Mouse (Mus musculus) E14TG2a.4 (cell line): Measurements from ENCODE around the gene Mypn.
A peak's percentile ranks its signal among the peaks of the same experiment; 100 is the strongest.

Source experiments
- H3K27me3 ChIP-seq: 2 replicates; pipeline ENCODE4 v1.6.1; 2014; ENCODE audit warnings: low read length, control low read depth; ENCODE audit not compliant: insufficient read depth
- H3K36me3 ChIP-seq: 2 replicates; pipeline ENCODE4 v1.6.1; 2014; ENCODE audit warnings: low read length, control low read depth; ENCODE audit not compliant: insufficient read depth
- H3K4me1 ChIP-seq: replicated peaks from 2 replicates; pipeline ENCODE4 v1.6.1; 2014; ENCODE audit warnings: low read depth, low read length, control low read depth
- H3K4me3 ChIP-seq: replicated peaks from 2 replicates; pipeline ENCODE4 v1.5.1; 2014; ENCODE audit warnings: mild to moderate bottlenecking, low read length
- H3K9me3 ChIP-seq: 2 replicates; pipeline ENCODE4 v1.6.1; 2014; ENCODE audit warnings: low read length, control low read depth
- CTCF ChIP-seq: conservative IDR thresholded peaks from 2 replicates; pipeline ENCODE4 v1.5.1; 2014; ENCODE audit warnings: low read length
- NANOG ChIP-seq: IDR thresholded peaks from 2 replicates; pipeline ENCODE4 v1.6.1; 2014; ENCODE audit warnings: borderline replicate concordance, low read length, mixed read lengths
- POU5F1 ChIP-seq: IDR thresholded peaks from 2 replicates; pipeline ENCODE4 v1.6.1; 2014; ENCODE audit warnings: low read length, borderline replicate concordance

Mypn gene

DNA sequence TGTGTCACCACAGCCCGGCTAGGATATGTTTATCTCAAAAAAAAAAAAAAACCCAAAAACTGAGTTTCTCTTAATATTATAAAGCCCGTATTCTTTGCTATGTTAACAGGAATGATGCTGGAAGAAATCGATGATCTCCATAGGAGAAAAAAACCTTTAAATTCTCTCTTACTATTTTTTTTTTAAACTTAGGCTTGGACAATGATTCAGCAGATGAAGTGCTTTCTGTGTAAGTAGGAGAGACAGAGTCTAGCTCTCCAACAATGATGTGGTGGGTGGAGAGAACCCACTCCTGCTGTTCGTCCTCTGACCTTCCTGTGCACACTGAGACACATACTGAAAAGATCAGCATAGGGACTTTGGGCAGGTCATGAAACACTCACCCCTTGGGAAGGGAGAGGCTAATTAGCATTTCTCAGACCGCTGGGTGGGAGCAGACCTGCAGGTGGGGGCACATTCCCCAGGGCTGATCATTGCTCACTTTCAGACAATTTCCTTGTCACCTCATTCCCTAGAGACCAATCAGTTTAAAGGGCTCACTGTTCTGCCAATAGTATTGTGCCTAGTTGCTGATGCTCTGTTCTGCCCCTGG lies 21.5 kb downstream of the Mypn start:
- Histone ChIP-seq H3K36me3 (peaks cover 5% of the 10 kb centered on the region; the same call in 1 of the 2 replicates), H3K27me3 (no peaks in the 10 kb centered on the region), H3K4me1 (peaks cover 72% of the 10 kb centered on the region), H3K9me3 (peaks cover 26% of the 10 kb centered on the region), H3K4me3 (peak overlapping the region; percentile 49; the same call in 1 of the 2 replicates)
- no peak for TF ChIP-seq CTCF
- peak; percentile 62; the same call in 1 of the 2 replicates for TF ChIP-seq NANOG

DNA sequence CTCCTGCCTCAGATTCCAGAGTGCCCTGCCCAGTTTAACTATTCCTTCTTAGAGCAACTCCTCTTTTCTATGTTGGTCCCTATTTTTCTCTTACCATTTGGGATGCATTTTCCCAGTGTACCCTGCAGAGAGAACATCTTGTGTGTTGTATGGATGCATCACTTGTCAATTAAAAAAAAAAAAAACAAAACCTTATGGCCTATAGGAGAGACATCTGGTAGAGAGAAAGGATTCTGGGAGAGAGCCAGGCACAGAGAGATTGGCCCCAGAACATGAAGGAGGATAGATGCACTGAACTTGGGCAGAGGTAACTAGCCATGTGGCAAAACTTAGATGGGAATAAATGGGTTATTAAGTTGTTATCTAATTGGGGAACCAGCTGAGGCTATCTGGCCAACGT lies 22.6 kb downstream of the Mypn start:
- Histone ChIP-seq H3K4me3 (0 out of 2 replicates have a peak overlapping the region, but pooled peaks have one; percentile 10), H3K4me1 (peaks cover 78% of the 10 kb centered on the region), H3K36me3 (peaks cover 5% of the 10 kb centered on the region; the same call in 1 of the 2 replicates), H3K9me3 (peaks cover 26% of the 10 kb centered on the region), H3K27me3 (no peaks in the 10 kb centered on the region)
- TF ChIP-seq NANOG (no peak), CTCF (no peak), POU5F1 (no peak)

DNA sequence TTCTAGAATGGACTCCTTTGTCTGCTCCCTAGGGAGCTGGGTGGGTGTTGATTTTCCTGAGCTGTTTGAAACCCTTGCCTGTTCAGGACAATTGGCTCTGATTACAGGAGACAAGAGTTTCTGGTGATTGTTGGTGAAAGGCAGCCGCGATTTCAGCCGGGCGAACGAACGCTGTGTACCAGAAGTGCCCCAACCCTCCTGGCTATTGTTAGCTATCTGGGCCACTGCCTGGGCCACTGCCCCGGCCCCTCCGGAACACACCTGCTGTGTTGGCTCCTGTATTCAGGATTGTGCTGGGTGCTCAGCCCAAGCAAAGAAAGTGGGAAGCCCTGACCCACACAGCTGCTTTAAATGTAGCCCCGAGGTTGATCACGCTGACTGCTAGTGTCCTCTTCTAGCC lies 24.2 kb downstream of the Mypn start:
- H3K36me3 ChIP-seq: peaks cover 5% of the 10 kb centered on the region; the same call in 1 of the 2 replicates
- H3K9me3 ChIP-seq: peaks cover 26% of the 10 kb centered on the region
- H3K4me1 ChIP-seq: peaks cover 78% of the 10 kb centered on the region
- TF ChIP-seq POU5F1: no peak
- no peak for TF ChIP-seq CTCF
- TF ChIP-seq NANOG: no peak
- peak overlapping the region; percentile 27 for H3K4me3 ChIP-seq
- H3K27me3 ChIP-seq: no peaks in the 10 kb centered on the region

- peaks cover 78% of the 10 kb centered on the region for H3K4me1 ChIP-seq
- H3K36me3 ChIP-seq: peaks cover 5% of the 10 kb centered on the region; the same call in 1 of the 2 replicates
- H3K4me3 ChIP-seq: 0 out of 2 replicates have a peak overlapping the region, but pooled peaks have one; percentile 1
- H3K27me3 ChIP-seq: no peaks in the 10 kb centered on the region
- H3K9me3 ChIP-seq: peaks cover 26% of the 10 kb centered on the region
- no peak for TF ChIP-seq NANOG
- TF ChIP-seq POU5F1: no peak
- TF ChIP-seq CTCF: no peak
Measured at GRCm38 (mm10) chr10:63178318-63178717, 25.4 kb downstream of the Mypn start.

- Histone ChIP-seq H3K36me3 (peaks cover 5% of the 10 kb centered on the region; the same call in 1 of the 2 replicates), H3K9me3 (peaks cover 21% of the 10 kb centered on the region), H3K4me1 (peaks cover 80% of the 10 kb centered on the region), H3K4me3 (peak overlapping the region; percentile 62), H3K27me3 (no peaks in the 10 kb centered on the region)
- TF ChIP-seq NANOG (no peak), POU5F1 (no peak), CTCF (no peak)
Measured at GRCm38 (mm10) chr10:63177286-63178140, 26.2 kb downstream of the Mypn start.

DNA sequence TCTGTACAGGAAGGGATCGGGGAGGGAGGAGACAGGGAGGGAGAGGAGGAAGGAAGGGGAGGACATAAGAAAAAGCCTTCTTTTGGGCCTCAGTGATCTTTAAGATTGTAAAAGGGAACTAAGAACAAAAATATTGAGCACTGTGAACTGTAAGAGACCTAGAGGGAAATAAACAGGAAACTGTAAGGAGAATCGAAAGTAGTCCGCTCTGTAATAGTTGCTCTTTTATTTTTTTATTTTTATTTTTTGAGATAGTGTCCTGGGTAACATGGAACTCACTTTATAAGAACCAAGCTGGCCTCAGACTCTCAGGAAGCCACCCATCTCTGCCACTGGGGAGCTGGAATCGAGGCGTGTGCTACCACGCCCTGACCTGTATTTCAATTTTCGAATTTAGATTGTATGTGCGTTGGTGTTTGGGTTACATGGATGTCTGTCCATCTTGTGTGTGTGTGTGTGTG lies 27.3 kb downstream of the Mypn start:
- Histone ChIP-seq H3K4me1 (peaks cover 86% of the 10 kb centered on the region), H3K36me3 (peaks cover 5% of the 10 kb centered on the region; the same call in 1 of the 2 replicates), H3K27me3 (no peaks in the 10 kb centered on the region), H3K4me3 (no peak overlapping the region), H3K9me3 (peaks cover 15% of the 10 kb centered on the region)
- TF ChIP-seq POU5F1 (no peak), CTCF (no peak), NANOG (no peak)

DNA sequence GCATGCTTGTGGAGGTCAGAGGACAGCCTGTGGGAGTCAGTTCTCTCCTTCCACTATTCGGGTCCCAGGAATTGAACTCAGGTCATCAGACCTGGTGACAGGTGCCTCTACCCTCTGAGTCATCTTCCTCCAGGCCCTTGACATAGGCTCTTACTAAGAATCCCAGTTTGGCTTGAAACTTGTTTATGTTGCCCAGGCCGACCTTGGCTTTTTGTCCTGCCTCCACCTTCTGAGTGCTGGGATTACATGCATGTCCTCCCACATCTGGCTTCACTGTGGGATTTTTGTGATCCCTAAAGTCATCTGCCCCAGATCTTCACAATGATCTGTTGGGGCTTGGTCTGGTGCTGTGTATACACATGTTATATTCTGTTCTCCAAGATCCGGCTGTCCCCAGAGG lies 31.7 kb downstream of the Mypn start:
- Histone ChIP-seq H3K4me1 (peaks cover 71% of the 10 kb centered on the region), H3K4me3 (no peak overlapping the region), H3K27me3 (no peaks in the 10 kb centered on the region), H3K9me3 (no peaks in the 10 kb centered on the region), H3K36me3 (no peaks in the 10 kb centered on the region)
- TF ChIP-seq POU5F1 (no peak), NANOG (no peak), CTCF (no peak)

GRCm38 (mm10) chr10:63169503-63169902 lies 34.2 kb downstream of the Mypn start:
- H3K36me3 ChIP-seq: no peaks in the 10 kb centered on the region
- no peak overlapping the region for H3K4me3 ChIP-seq
- peaks cover 69% of the 10 kb centered on the region for H3K4me1 ChIP-seq
- H3K9me3 ChIP-seq: no peaks in the 10 kb centered on the region
- no peaks in the 10 kb centered on the region for H3K27me3 ChIP-seq
- no peak for TF ChIP-seq POU5F1
- no peak for TF ChIP-seq NANOG
- no peak; the same call in 1 of the 2 replicates for TF ChIP-seq CTCF
